Mouse (Mus musculus): ENCODE data around the gene Rcan3. TPM values are rescaled to one million over a fixed set of nuclear protein-coding genes. Genes with fewer than 3 reads are reported as not detected.

Rcan3 gene
- polyA plus RNA-seq, 1 experiment from 2014 or later, result 17.7 TPM

DNA sequence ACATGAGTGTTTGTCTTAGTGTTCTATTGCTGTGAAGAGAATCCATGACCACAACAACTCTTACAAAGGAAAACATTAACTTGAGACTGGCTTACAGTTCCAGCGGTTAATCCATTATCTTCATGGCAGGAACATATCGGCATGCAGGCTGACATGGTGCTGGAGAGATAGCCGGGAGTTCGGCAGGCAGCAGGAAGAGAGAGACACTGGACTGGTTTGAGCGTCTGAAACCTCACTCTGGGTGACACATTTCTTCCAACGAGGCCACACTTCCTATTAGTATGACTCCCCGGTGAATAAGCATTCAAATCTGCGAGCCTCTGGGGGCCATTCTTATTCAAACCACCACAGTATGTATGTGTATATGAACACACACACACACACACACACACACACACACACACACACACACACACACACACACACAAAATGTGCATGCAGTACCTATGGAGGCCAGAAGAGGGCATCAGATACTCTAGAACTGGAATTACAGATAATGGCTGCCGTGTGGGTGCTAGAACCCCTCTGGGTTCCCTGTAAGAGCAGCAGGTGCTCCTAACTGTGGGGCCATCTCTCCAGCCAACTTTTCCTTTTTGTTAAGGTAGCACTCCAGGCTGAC lies 6.4 kb upstream of the Rcan3 start:
- Histone ChIP-seq H3K4me2 (ENCODE audit: low read length) (no peak overlapping the region), H3K9ac (ENCODE audit: low read length) (no peak overlapping the region), H3K27me3 (replicated peaks; ENCODE audit: control insufficient read depth, insufficient read depth, low read length) (no peaks in the 10 kb centered on the region), H3K4me3 (ENCODE audit: low read depth, low read length) (no peak overlapping the region), H3K27ac (ENCODE audit: low read depth, low read length) (no peak overlapping the region), H3K36me3 (ENCODE audit: control insufficient read depth, insufficient read depth, low read length) (no peaks in the 10 kb centered on the region), H3K4me1 (ENCODE audit: control insufficient read depth, insufficient read depth, low read length) (no peaks in the 10 kb centered on the region), H3K9me3 (replicated peaks; ENCODE audit: control insufficient read depth, low read length) (no peaks in the 10 kb centered on the region)
- DNase-seq (ENCODE audit: low spot score) (peak; percentile 36), ATAC-seq (no peak)
- 57% methylated on average over 9 of the region's 9 CpGs for WGBS

DNA sequence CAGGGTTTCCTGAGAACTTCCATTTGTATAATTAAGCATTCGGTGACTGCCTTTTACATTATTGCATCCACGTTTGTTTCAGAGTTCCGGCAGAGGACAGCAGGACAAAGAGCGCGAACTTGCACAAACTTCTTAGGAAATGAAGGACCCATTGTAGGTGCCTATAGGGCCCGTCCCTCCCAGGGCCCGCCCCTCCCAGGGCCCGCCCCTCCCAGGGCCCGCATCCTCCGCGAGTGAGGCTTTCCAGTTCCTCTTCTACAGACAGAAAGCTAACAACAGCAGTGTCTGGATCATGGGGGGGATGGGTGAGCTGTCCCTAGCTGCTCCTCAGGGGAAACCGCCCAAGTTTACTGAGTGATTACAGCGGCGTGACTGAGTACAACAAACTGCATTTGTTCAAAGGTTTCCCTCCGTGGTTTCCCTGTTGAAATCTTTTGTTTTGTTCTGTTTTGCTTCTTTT lies 5.6 kb upstream of the Rcan3 start:
- ATAC-seq, result peak; percentile 63
- 0 out of 2 replicates have a peak overlapping the region, but pooled peaks have one; percentile 4 for H3K4me2 ChIP-seq (ENCODE audit: low read length)
- H3K36me3 ChIP-seq (ENCODE audit: control insufficient read depth, insufficient read depth, low read length), result no peaks in the 10 kb centered on the region
- peaks cover 4% of the 10 kb centered on the region; the same call in 1 of the 2 replicates for H3K4me1 ChIP-seq (ENCODE audit: control insufficient read depth, insufficient read depth, low read length)
- H3K9me3 ChIP-seq (replicated peaks; ENCODE audit: control insufficient read depth, low read length), result no peaks in the 10 kb centered on the region
- WGBS, result 5% methylated on average over 15 of the region's 15 CpGs
- no peak overlapping the region for H3K27ac ChIP-seq (ENCODE audit: low read depth, low read length)
- H3K27me3 ChIP-seq (replicated peaks; ENCODE audit: control insufficient read depth, insufficient read depth, low read length), result no peaks in the 10 kb centered on the region
- no peak overlapping the region for H3K4me3 ChIP-seq (ENCODE audit: low read depth, low read length)
- peak; percentile 39 for DNase-seq (ENCODE audit: low spot score)
- H3K9ac ChIP-seq (ENCODE audit: low read length), result no peak overlapping the region

GRCm38 (mm10) chr4:135437924-135438323 lies 4.3 kb upstream of the Rcan3 start:
- no peak overlapping the region for H3K9ac ChIP-seq (ENCODE audit: low read length)
- H3K4me2 ChIP-seq (ENCODE audit: low read length), result no peak overlapping the region
- ATAC-seq, result no peak
- no peaks in the 10 kb centered on the region for H3K36me3 ChIP-seq (ENCODE audit: control insufficient read depth, insufficient read depth, low read length)
- no peak for DNase-seq (ENCODE audit: low spot score)
- H3K27ac ChIP-seq (ENCODE audit: low read depth, low read length), result no peak overlapping the region
- H3K27me3 ChIP-seq (replicated peaks; ENCODE audit: control insufficient read depth, insufficient read depth, low read length), result no peaks in the 10 kb centered on the region
- no peaks in the 10 kb centered on the region for H3K9me3 ChIP-seq (replicated peaks; ENCODE audit: control insufficient read depth, low read length)
- H3K4me1 ChIP-seq (ENCODE audit: control insufficient read depth, insufficient read depth, low read length), result peaks cover 9% of the 10 kb centered on the region; the same call in 1 of the 2 replicates
- no peak overlapping the region for H3K4me3 ChIP-seq (ENCODE audit: low read depth, low read length)

DNA sequence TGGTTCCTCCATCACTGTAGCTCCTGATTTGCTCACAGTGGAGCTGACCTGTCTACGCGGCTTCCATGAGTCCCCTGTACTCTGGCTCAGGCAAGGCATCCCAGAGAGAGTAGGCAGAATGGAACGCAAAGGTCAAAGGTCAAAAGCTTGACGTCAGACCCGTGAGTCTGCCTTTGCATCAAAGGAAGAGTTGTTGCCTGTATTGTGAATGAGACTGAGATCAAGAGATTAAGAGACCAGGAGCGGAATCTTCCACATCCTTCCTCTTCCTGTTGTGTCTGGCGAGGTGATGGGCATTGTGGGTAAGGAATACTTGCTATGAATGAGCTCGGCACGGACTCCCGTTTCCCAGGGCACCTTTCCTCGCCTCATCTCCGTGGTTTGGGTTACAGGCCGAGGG lies 2.6 kb upstream of the Rcan3 start:
- Histone ChIP-seq H3K27ac (ENCODE audit: low read depth, low read length) (no peak overlapping the region), H3K4me2 (ENCODE audit: low read length) (no peak overlapping the region), H3K4me3 (ENCODE audit: low read depth, low read length) (no peak overlapping the region), H3K9me3 (replicated peaks; ENCODE audit: control insufficient read depth, low read length) (no peaks in the 10 kb centered on the region), H3K9ac (ENCODE audit: low read length) (no peak overlapping the region), H3K27me3 (replicated peaks; ENCODE audit: control insufficient read depth, insufficient read depth, low read length) (no peaks in the 10 kb centered on the region), H3K36me3 (ENCODE audit: control insufficient read depth, insufficient read depth, low read length) (no peaks in the 10 kb centered on the region), H3K4me1 (ENCODE audit: control insufficient read depth, insufficient read depth, low read length) (peaks cover 11% of the 10 kb centered on the region; the same call in 1 of the 2 replicates)
- peak; percentile 7 for DNase-seq (ENCODE audit: low spot score)
- 67% methylated on average over 13 of the region's 13 CpGs for WGBS
- ATAC-seq, result no peak

DNA sequence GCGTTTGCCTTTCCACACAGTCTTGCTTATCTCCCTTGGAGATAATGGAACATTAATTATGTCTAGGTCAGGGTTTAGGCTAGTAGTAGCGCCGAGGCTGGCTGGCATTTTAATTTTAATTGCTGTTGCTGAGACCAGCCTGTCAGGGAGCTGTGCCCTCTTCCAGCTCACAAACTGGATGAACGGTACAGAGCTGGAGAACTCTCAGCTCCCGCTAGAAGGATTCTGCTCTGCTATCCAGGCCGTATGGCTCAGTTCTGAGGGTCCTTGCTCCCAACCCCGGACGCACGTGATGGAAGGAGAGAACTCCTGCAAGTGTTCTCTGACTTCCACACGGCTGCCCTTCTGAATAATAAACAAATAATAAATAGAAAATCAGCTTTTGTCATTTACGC lies 739 bp upstream of the Rcan3 start:
- Histone ChIP-seq H3K27ac (ENCODE audit: low read depth, low read length) (no peak overlapping the region; the same call in 1 of the 2 replicates), H3K4me1 (ENCODE audit: control insufficient read depth, insufficient read depth, low read length) (peaks cover 11% of the 10 kb centered on the region; the same call in 1 of the 2 replicates), H3K4me3 (ENCODE audit: low read depth, low read length) (peak overlapping the region; percentile 68), H3K36me3 (ENCODE audit: control insufficient read depth, insufficient read depth, low read length) (no peaks in the 10 kb centered on the region), H3K9ac (ENCODE audit: low read length) (peak overlapping the region; percentile 84), H3K9me3 (replicated peaks; ENCODE audit: control insufficient read depth, low read length) (no peaks in the 10 kb centered on the region), H3K4me2 (ENCODE audit: low read length) (peak overlapping the region; percentile 86), H3K27me3 (replicated peaks; ENCODE audit: control insufficient read depth, insufficient read depth, low read length) (no peaks in the 10 kb centered on the region)
- ATAC-seq, result no peak
- WGBS, result 27% methylated on average over 11 of the region's 11 CpGs
- DNase-seq (ENCODE audit: low spot score), result peak; percentile 45

- Histone ChIP-seq H3K4me1 (ENCODE audit: control insufficient read depth, insufficient read depth, low read length) (peaks cover 11% of the 10 kb centered on the region; the same call in 1 of the 2 replicates), H3K27ac (ENCODE audit: low read depth, low read length) (peak overlapping the region; percentile 44; the same call in 1 of the 2 replicates), H3K4me3 (ENCODE audit: low read depth, low read length) (peak overlapping the region; percentile 68), H3K9ac (ENCODE audit: low read length) (peak overlapping the region; percentile 84), H3K27me3 (replicated peaks; ENCODE audit: control insufficient read depth, insufficient read depth, low read length) (no peaks in the 10 kb centered on the region), H3K4me2 (ENCODE audit: low read length) (peak overlapping the region; percentile 86), H3K9me3 (replicated peaks; ENCODE audit: control insufficient read depth, low read length) (no peaks in the 10 kb centered on the region), H3K36me3 (ENCODE audit: control insufficient read depth, insufficient read depth, low read length) (no peaks in the 10 kb centered on the region)
- WGBS, result 5% methylated on average over 10 of the region's 10 CpGs
- DNase-seq (ENCODE audit: low spot score) (peak; percentile 24), ATAC-seq (0 out of 2 replicates have a peak, but pooled peaks have one; percentile 15)
Measured at GRCm38 (mm10) chr4:135433086-135433442, 589 bp downstream of the Rcan3 start.

DNA sequence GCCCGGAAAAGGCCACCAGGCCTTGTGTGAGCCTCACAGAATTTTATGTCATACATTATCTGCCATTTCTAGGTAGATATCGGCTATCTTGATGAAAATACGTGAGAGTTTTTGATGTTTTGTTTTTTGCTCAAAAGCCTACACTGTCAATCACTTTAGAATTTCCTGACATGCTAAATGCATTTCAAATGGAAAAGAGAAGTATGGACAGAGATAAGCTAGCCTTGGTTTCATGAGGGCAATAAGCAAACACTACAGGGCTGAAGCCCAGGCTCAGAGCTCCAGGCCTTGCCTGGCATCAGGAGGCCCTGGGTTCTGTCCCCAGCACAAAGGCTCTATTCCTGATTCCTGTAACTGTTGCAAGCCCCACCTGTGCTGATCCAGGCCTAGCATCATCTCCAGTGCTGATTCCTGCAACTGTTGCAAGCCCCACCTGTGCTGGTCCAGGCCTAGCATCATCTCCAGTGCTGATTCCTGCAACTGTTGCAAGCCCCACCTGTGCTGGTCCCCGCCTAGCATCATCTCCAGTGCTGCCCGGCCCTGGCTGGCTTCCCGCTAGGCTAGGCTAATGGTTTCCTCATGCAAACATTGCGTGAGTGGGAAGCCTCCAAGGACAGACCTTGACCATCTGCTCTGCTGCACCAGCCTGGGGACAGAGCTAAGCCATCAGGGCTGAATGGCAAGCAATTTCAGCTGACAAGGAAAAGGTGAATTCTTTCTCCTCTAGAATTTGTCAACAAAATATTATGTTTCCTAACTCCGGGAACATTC lies 3.5 kb downstream of the Rcan3 start:
- no peaks in the 10 kb centered on the region for H3K27me3 ChIP-seq (replicated peaks; ENCODE audit: control insufficient read depth, insufficient read depth, low read length)
- peaks cover 11% of the 10 kb centered on the region; the same call in 1 of the 2 replicates for H3K4me1 ChIP-seq (ENCODE audit: control insufficient read depth, insufficient read depth, low read length)
- H3K27ac ChIP-seq (ENCODE audit: low read depth, low read length), result no peak overlapping the region
- H3K4me2 ChIP-seq (ENCODE audit: low read length), result no peak overlapping the region
- H3K9ac ChIP-seq (ENCODE audit: low read length), result no peak overlapping the region
- no peak for DNase-seq (ENCODE audit: low spot score)
- H3K36me3 ChIP-seq (ENCODE audit: control insufficient read depth, insufficient read depth, low read length), result no peaks in the 10 kb centered on the region
- WGBS, result 84% methylated on average over 8 of the region's 8 CpGs
- ATAC-seq, result no peak
- H3K9me3 ChIP-seq (replicated peaks; ENCODE audit: control insufficient read depth, low read length), result no peaks in the 10 kb centered on the region
- H3K4me3 ChIP-seq (ENCODE audit: low read depth, low read length), result no peak overlapping the region

DNA sequence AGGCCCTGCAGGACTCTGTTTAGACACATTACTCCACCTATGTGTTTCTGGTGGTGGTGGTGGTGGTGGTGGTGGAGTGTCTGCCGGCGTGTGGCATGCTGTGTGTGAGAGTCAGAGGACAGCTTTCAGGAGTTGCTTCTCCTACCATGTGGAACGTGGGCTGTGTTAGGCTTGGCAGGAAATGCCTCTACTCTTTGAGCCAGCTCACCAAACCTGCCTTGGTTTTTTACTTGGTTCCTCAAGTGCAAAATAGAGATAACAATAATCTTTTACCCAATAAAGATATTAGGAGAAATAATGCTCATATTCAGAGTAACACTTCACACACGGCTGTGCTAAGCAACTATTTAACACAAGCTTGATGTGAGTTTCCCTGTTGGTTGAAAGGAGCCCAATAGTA lies 4.3 kb downstream of the Rcan3 start:
- H3K9ac ChIP-seq (ENCODE audit: low read length), result no peak overlapping the region
- H3K4me1 ChIP-seq (ENCODE audit: control insufficient read depth, insufficient read depth, low read length), result peaks cover 8% of the 10 kb centered on the region; the same call in 1 of the 2 replicates
- ATAC-seq, result no peak
- DNase-seq (ENCODE audit: low spot score), result no peak
- no peaks in the 10 kb centered on the region for H3K9me3 ChIP-seq (replicated peaks; ENCODE audit: control insufficient read depth, low read length)
- no peak overlapping the region for H3K27ac ChIP-seq (ENCODE audit: low read depth, low read length)
- 89% methylated on average over 4 of the region's 4 CpGs for WGBS
- 0 out of 2 replicates have a peak, but pooled peaks cover 5% of the 10 kb centered on the region for H3K36me3 ChIP-seq (ENCODE audit: control insufficient read depth, insufficient read depth, low read length)
- H3K4me2 ChIP-seq (ENCODE audit: low read length), result no peak overlapping the region
- H3K4me3 ChIP-seq (ENCODE audit: low read depth, low read length), result no peak overlapping the region
- no peaks in the 10 kb centered on the region for H3K27me3 ChIP-seq (replicated peaks; ENCODE audit: control insufficient read depth, insufficient read depth, low read length)

DNA sequence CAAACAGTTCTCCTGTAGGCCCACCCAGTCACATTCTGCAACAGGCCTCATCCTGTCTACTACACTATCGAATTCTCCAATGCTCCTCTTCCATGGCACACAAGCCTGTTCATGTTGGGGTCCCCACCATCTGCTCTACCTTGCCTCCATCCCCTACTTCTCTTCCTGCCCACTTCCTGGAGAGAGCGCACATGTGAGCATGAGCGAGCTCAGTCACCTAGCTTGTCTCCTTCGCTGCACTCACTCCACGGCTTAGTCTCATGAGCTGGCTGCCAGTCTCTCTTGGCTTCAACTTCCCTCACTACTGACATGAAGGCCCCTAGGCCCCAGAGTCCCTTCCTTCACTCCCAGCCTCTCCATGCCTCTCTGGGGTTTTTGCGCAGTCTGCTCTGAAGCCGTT lies 7.1 kb downstream of the Rcan3 start:
- H3K4me1 ChIP-seq (ENCODE audit: control insufficient read depth, insufficient read depth, low read length), result no peaks in the 10 kb centered on the region
- no peaks in the 10 kb centered on the region for H3K9me3 ChIP-seq (replicated peaks; ENCODE audit: control insufficient read depth, low read length)
- H3K36me3 ChIP-seq (ENCODE audit: control insufficient read depth, insufficient read depth, low read length), result peaks cover 12% of the 10 kb centered on the region; the same call in 1 of the 2 replicates
- no peak overlapping the region for H3K4me2 ChIP-seq (ENCODE audit: low read length)
- H3K4me3 ChIP-seq (ENCODE audit: low read depth, low read length), result no peak overlapping the region
- no peak for DNase-seq (ENCODE audit: low spot score)
- no peak overlapping the region for H3K9ac ChIP-seq (ENCODE audit: low read length)
- H3K27ac ChIP-seq (ENCODE audit: low read depth, low read length), result no peak overlapping the region
- 95% methylated on average over 7 of the region's 7 CpGs for WGBS
- no peaks in the 10 kb centered on the region for H3K27me3 ChIP-seq (replicated peaks; ENCODE audit: control insufficient read depth, insufficient read depth, low read length)
- ATAC-seq, result no peak

All from forebrain, embryonic 14.5 days (tissue).